Mouse (Mus musculus): ENCODE results near the gene Lsm2.

- TF ChIP-seq EP300 (IDR thresholded peaks at IDR 0.05; ENCODE audit: low read depth) = no peak
- TF ChIP-seq CTCF (IDR thresholded peaks at IDR 0.05; ENCODE audit: low read depth) = no peak
Measured at GRCm38 (mm10) chr17:34979631-34980030, 2.0 kb upstream of the Lsm2 start.
